Mouse (Mus musculus) stomach, embryonic 16.5 days (tissue): ENCODE results near the gene Pfkp. TPM values are rescaled to one million over a fixed set of nuclear protein-coding genes. Genes with fewer than 3 reads are reported as not detected.

Experiments used
- ATAC-seq: fragments of 200-750 bp; cut with Nextera tagmentation; 2 replicates; pipeline ENCODE4 v1.8.0; 2017; ENCODE audit warnings: moderate number of reproducible peaks, moderate TSS enrichment; ENCODE audit not compliant: insufficient read depth, low FRiP score
- H3K27ac ChIP-seq: fragments of 300-500 bp; sonication (generic); 2 replicates; pipeline ENCODE4 v1.5.1; 2014; ENCODE audit warnings: low read length
- H3K27me3 ChIP-seq: fragments of 300-500 bp; sonication (generic); 2 replicates; pipeline ENCODE4 v1.6.1; 2014; ENCODE audit warnings: low read length, control low read depth, mixed read lengths; ENCODE audit not compliant: control insufficient read depth, insufficient read depth
- H3K36me3 ChIP-seq: fragments of 300-500 bp; sonication (generic); 2 replicates; pipeline ENCODE4 v1.6.1; 2014; ENCODE audit warnings: low read length; ENCODE audit not compliant: control insufficient read depth, insufficient read depth
- H3K4me1 ChIP-seq: fragments of 300-500 bp; sonication (generic); 2 replicates; pipeline ENCODE4 v1.6.1; 2014; ENCODE audit warnings: low read length, control low read depth, mixed read lengths; ENCODE audit not compliant: control insufficient read depth, insufficient read depth
- H3K4me2 ChIP-seq: fragments of 300-500 bp; sonication (generic); 2 replicates; pipeline ENCODE4 v1.6.1; 2014; ENCODE audit warnings: low read depth, low read length, mixed read lengths
- H3K4me3 ChIP-seq: fragments of 300-500 bp; sonication (generic); replicated peaks from 2 replicates; pipeline ENCODE4 v1.5.1; 2014; ENCODE audit warnings: mild to moderate bottlenecking, low read length
- H3K9ac ChIP-seq: fragments of 300-500 bp; sonication (generic); 2 replicates; pipeline ENCODE4 v1.6.1; 2014; ENCODE audit warnings: low read length
- H3K9me3 ChIP-seq: fragments of 300-500 bp; sonication (generic); replicated peaks from 2 replicates; pipeline ENCODE4 v1.6.1; 2016; ENCODE audit warnings: low read length, control low read depth; ENCODE audit not compliant: control insufficient read depth
- WGBS: fragments of 180-500 bp; shearing (Covaris S2); extraction: QIAGEN DNeasy Blood & Tissue Kit; methylation state at CpG from one replicate; pipeline ENCODE4 v1.1.7; 2014; 5-methylcytosine and 5-hydroxymethylcytosine counted together
- polyA plus RNA-seq: library from polyadenylated mRNA; unstranded; fragments of >200 nt; fragmentation: Nextera tagmentation; extraction: Ambion mirVana; gene quantifications from 2 replicates; pipeline ENCODE4 v1.2.1, GENCODE M21; 2015

Gene Pfkp
- polyA plus RNA-seq, 1 experiment from 2014 or later, result 58.8 TPM

DNA sequence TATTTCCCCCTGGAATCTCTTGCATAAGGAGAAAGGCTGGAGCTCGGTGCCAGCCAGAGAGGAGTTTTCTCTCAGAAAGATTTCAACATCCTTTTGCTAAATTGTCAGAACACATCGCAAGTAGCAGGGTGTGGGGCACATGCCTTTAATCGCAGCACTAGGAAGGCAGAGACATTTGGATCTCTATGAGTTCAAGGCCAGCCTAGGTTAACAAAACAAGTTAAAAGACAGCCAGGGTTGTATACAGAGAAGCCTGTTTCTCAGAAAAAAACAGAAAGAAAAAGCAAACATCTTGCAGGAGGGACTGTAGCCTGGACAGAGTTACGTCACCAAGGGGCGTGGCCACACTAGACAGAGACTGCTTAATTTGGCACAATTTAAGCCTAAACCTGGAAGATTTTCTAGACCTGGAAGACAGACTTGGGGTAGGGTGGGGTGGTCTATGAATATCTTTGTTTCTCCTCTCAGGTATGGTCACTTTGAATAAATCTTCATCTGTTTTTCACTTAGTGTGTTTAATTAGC, 9.0 kb downstream of the Pfkp start:
- Histone ChIP-seq H3K4me1 (peaks cover 14% of the 10 kb centered on the region), H3K9ac (no peak overlapping the region), H3K27ac (no peak overlapping the region), H3K4me3 (no peak overlapping the region), H3K36me3 (no peaks in the 10 kb centered on the region), H3K4me2 (no peak overlapping the region), H3K27me3 (no peaks in the 10 kb centered on the region), H3K9me3 (no peaks in the 10 kb centered on the region)
- ATAC-seq, result no peak
- 64% methylated on average over 5 of the region's 5 CpGs for WGBS

DNA sequence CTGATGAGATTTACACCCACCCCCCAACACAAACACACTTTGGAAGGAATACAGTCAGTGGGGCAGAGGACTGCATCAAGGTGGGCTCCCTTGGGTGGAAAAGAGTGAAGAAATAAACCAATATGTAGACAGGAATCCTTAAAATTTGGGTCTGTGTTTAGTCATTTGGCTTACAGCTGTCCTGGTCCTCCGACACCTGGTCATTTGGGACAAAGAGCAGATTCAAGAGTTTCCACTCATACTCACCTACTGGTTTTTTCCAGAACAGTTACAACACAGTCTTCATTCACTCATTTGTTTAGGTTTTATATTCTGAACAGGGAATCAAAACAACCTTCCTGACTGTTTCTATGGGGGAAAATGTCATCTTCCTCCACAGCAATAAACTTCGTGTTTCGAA, 9.6 kb downstream of the Pfkp start:
- Histone ChIP-seq H3K9ac (no peak overlapping the region), H3K27me3 (no peaks in the 10 kb centered on the region), H3K4me2 (no peak overlapping the region), H3K27ac (no peak overlapping the region), H3K4me1 (peaks cover 17% of the 10 kb centered on the region), H3K9me3 (no peaks in the 10 kb centered on the region), H3K36me3 (no peaks in the 10 kb centered on the region), H3K4me3 (no peak overlapping the region)
- WGBS, result 81% methylated on average over 3 of the region's 3 CpGs
- ATAC-seq, result no peak

DNA sequence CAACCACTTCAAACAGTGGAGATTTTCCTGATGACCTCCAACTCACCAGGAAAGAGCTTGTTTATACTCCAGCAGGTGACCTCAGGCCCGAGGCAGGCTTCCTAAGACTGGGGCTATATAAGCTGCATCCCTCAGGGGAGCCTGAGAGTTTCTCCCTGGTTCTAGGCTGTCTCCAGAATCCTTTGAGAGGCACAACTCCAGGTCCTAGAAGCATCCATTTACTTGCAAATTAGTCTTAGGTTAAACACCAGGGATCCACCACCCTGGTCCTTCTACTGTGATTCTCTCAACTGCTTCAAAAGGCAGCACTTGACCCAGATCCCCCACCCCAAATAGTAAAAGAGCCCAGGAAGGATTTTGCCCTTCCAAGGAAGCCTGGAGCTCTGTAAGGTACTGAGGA, 10.2 kb downstream of the Pfkp start:
- Histone ChIP-seq H3K36me3 (no peaks in the 10 kb centered on the region), H3K4me1 (peaks cover 22% of the 10 kb centered on the region)
- WGBS, result 35% methylated on average over 1 of the region's 1 CpGs

DNA sequence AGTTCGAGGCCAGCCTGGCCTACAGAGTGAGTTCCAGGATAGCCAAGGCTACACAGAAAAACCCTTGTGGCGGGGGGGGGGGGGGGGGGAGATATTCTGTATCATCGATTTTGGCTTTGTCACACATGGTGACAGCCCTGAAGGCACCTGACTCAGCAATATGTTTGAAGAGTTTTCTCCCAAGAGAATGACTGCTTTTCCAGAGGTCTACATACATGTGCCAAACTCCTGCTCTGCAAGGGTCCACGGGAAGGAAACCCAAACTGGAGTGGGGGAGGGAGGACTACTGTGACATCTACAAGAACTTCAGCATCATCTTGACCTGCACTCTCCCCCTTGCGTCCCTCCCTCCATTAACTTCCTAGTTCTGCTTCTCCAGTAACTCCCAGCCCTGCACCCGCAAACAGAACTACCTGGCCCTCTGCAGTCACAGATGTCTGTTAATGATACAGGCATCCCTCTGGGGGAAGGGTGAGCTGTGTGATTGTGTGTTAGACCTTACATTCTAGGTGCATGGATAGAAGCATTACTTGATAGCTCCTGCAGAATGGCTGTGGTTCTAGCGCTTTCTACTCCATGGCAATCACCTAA, 10.9 kb downstream of the Pfkp start:
- Histone ChIP-seq H3K4me1 (peaks cover 25% of the 10 kb centered on the region), H3K9ac (no peak overlapping the region), H3K9me3 (no peaks in the 10 kb centered on the region), H3K4me2 (no peak overlapping the region), H3K27me3 (no peaks in the 10 kb centered on the region), H3K4me3 (no peak overlapping the region), H3K36me3 (no peaks in the 10 kb centered on the region), H3K27ac (no peak overlapping the region)
- no peak for ATAC-seq
- WGBS, result 75% methylated on average over 7 of the region's 7 CpGs

More for the DNA sequence above, 10.2 kb downstream of the Pfkp start:
- H3K4me2 ChIP-seq, result no peak overlapping the region
- no peak overlapping the region for H3K9ac ChIP-seq
- H3K27ac ChIP-seq, result no peak overlapping the region
- no peaks in the 10 kb centered on the region for H3K9me3 ChIP-seq
- no peak for ATAC-seq
- no peak overlapping the region for H3K4me3 ChIP-seq
- no peaks in the 10 kb centered on the region for H3K27me3 ChIP-seq

DNA sequence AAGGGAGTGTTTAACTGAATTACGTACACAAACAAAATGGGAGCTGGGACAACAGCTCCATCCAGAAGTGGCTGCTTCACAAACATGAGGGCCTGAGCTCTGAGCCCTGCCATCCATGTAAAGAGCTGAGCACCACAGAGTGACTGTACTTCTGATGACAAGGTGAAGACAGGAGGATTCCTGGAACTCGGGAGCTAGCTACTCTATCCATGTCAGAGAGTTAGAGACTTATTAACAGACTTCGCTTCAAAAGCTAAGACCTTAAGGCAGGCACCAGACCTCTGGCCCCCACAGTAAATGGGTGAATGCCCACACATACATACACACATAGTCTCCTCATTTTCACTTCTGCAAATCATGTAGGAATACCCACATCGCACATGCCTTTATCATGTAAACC, 11.6 kb downstream of the Pfkp start:
- Histone ChIP-seq H3K27me3 (no peaks in the 10 kb centered on the region), H3K36me3 (no peaks in the 10 kb centered on the region), H3K4me2 (no peak overlapping the region), H3K4me3 (no peak overlapping the region), H3K9me3 (no peaks in the 10 kb centered on the region), H3K27ac (peak overlapping the region; percentile 27; the same call in 1 of the 2 replicates), H3K9ac (no peak overlapping the region), H3K4me1 (peaks cover 31% of the 10 kb centered on the region)
- no peak for ATAC-seq
- WGBS, result 77% methylated on average over 4 of the region's 4 CpGs

DNA sequence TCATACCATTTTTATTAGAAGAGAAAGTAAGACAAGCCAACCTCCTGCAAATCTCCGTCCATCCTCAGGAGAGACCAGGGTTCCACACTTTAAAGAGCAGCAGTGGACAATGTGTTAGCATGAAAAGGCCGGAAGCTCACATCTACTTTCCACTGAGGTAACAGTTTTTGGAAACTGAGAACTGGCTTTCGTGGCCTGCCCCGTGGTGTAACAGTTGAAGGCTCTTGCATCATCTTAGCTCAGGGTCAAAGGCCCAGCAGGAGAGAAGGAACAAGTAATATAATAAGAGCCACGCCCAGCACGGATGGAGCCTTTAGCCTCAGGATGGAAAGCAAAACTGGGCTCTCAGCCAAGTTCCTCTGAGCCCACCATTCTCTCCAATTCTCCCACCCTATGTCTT, 12.1 kb downstream of the Pfkp start:
- Histone ChIP-seq H3K4me1 (peaks cover 31% of the 10 kb centered on the region), H3K27me3 (no peaks in the 10 kb centered on the region), H3K4me3 (no peak overlapping the region), H3K4me2 (no peak overlapping the region), H3K9ac (no peak overlapping the region), H3K27ac (peak overlapping the region; percentile 64), H3K9me3 (no peaks in the 10 kb centered on the region), H3K36me3 (no peaks in the 10 kb centered on the region)
- no peak for ATAC-seq
- WGBS, result 47% methylated on average over 6 of the region's 6 CpGs

DNA sequence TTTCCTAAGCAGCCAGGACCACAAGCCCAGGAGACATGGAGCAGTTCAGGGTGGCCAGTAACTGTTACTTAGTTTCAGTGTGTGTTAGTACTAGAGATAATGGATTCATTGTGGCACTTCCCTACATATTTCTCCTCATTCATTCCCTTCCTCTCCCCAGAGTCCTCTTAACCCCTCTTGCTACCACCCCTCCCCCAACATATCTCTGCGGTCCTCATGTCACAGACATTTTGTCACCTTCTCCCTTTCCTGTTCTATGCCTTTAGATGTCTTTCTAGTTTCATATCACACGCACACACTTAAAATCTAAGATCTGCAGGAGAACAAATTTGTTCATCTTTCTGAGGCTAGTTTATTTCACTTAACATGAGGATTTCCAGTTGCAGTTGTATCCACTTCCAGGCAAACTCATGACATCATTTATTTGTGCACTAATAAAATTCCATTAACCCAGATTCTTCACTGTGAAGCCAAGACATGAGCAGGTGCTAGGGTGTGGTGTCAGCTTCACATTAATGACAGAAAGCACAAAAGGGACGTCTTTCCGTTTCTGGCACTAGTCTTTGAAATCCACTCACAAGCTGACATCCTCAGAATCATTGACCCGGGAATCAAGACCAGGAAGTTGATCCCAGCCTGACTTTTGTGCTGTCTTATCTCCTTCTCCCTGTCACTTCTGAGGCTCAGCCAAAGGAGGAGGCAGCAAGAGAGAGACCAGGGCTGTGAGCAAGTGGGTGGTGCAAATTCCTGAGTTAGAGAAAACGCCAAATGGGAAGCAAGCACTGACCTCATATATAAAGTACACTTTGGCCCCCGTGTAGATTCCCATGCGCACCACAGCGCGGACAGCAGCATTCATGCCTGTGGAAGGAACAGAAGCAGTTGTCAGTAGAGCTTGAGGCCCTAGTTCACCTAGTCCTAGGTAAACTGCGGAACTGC, 13.2 kb downstream of the Pfkp start:
- 44% methylated on average over 11 of the region's 11 CpGs for WGBS
- Histone ChIP-seq H3K27me3 (no peaks in the 10 kb centered on the region), H3K27ac (peak overlapping the region; percentile 64), H3K4me2 (no peak overlapping the region), H3K4me3 (no peak overlapping the region), H3K9me3 (no peaks in the 10 kb centered on the region), H3K36me3 (no peaks in the 10 kb centered on the region), H3K4me1 (peaks cover 31% of the 10 kb centered on the region), H3K9ac (no peak overlapping the region)
- ATAC-seq, result peak; percentile 36

DNA sequence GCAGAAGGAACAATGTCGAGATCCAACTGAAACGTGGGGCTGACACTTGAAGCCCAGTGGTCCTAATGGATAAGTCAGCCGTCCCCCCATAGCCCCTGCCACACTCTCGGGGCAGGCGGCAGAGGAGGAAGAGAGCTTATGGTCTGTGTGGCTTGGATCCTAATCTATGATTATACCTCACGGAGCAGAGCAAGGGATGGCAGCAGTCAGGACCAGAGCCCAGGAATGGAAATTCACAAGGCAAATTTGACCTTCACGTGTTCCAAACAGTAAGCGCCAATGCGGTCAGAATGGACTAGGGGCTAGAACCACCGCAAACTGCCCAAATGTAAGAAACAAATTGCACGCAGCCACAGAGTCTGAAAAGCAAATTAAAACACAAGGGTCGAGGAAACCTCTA, 14.5 kb downstream of the Pfkp start:
- peaks cover 31% of the 10 kb centered on the region for H3K4me1 ChIP-seq
- no peak overlapping the region for H3K4me2 ChIP-seq
- H3K9ac ChIP-seq, result no peak overlapping the region
- no peak overlapping the region for H3K27ac ChIP-seq
- no peaks in the 10 kb centered on the region for H3K27me3 ChIP-seq
- no peak overlapping the region for H3K4me3 ChIP-seq
- WGBS, result 77% methylated on average over 12 of the region's 12 CpGs
- no peak for ATAC-seq
- H3K36me3 ChIP-seq, result no peaks in the 10 kb centered on the region
- H3K9me3 ChIP-seq, result no peaks in the 10 kb centered on the region

DNA sequence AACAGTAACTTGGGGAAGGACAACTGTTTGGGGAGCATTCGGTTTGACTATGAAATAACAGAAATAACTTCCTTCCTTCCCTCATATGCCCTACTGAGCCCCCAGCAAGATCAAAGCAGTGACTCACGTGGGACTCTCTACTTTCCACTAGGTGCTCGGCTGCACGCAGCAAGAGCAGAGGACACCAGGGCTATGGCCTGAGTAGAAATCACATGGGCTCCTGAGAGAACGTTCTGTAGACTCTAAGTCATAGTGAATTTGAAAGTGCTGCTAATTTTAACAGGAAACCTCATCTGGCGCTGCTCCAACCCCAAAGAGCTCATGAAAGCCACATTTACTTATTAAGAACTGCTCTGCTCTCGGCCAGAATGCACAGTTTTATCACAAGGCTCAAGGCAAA, 15.1 kb downstream of the Pfkp start:
- Histone ChIP-seq H3K36me3 (no peaks in the 10 kb centered on the region), H3K4me3 (no peak overlapping the region), H3K27me3 (no peaks in the 10 kb centered on the region), H3K27ac (no peak overlapping the region), H3K4me1 (peaks cover 31% of the 10 kb centered on the region), H3K9me3 (no peaks in the 10 kb centered on the region), H3K9ac (no peak overlapping the region), H3K4me2 (no peak overlapping the region)
- ATAC-seq, result no peak; the same call in 1 of the 2 replicates
- 37% methylated on average over 7 of the region's 7 CpGs for WGBS
